Comparison of ENCODE assay signal across 21 mouse cellular contexts in genomic region chr14:11590387-11590786, GRCm38 (mm10). TPM values are rescaled to one million over a fixed set of nuclear protein-coding genes. Genes with fewer than 3 reads are reported as not detected.
DNase-seq lines count a peak whose midpoint lies in the region; TF ChIP-seq lines count a peak whose summit lies in the region.
"Had no signal": no experiment of that assay in that cellular context is flagged by ENCODE, and none has a peak within 500 bp of the region (broad histone marks: within the 10 kb centered on the region; RNA-seq: fewer than 3 reads in every experiment).

No protein-coding gene starts in this region.

- no peak overlapping the region for H3K27ac ChIP-seq in cerebellum, adult 2 months (ENCODE audit: insufficient read depth, low read length)
- H3K27ac ChIP-seq: forebrain, embryonic 12.5 days; heart, embryonic 15.5 days; hindbrain, embryonic 15.5 days; intestine, embryonic 15.5 days; neural tube, embryonic 15.5 days had no signal

- H3K27me3 ChIP-seq in cerebellum, adult 2 months (ENCODE audit: control insufficient read depth, insufficient read depth, low read length), result no peaks in the 10 kb centered on the region
- H3K27me3 ChIP-seq: forebrain, embryonic 12.5 days; heart, embryonic 15.5 days; hindbrain, embryonic 15.5 days; intestine, embryonic 15.5 days; megakaryocyte, embryonic 14.5 days; neural tube, embryonic 15.5 days had no signal

- no peak for TF ChIP-seq CTCF in cerebellum, adult 2 months (IDR thresholded peaks at IDR 0.05; ENCODE audit: borderline replicate concordance, insufficient read depth, low read depth, low read length)

- TF ChIP-seq POLR2A in cerebellum, adult 2 months (IDR thresholded peaks at IDR 0.05; ENCODE audit: borderline replicate concordance, insufficient read depth, low read length), result no peak

- 12% methylated on average over 8 of the region's 8 CpGs for WGBS in cerebellum, adult 2 months

- peak; percentile 14 for DNase-seq in kidney, adult 9 months
- DNase-seq in kidney, postnatal 25 days, result no peak
- DNase-seq in ZHBTc4 (ENCODE audit: low read depth, low spot score), result peak; percentile 66
- DNase-seq in cerebellum, adult 2 months, result peak; percentile 38 to 55
- peak; percentile 30 to 31 for DNase-seq in cerebellum, postnatal 36 days
- DNase-seq in adrenal gland, adult (ENCODE audit: inconsistent age in 2 of 2, low spot score in 1 of 2), result no peak
- no peak for DNase-seq in ovary, adult 18-20 months (ENCODE audit: low spot score)
- no peak for DNase-seq in adrenal gland, postnatal 4 days (ENCODE audit: low spot score in 2 of 2)
- DNase-seq: adrenal gland, postnatal 10 days; gastrocnemius, postnatal 36 days; heart, postnatal 4 days; liver, postnatal 0 days; lung, postnatal 14 days; right cerebral cortex, postnatal 14 days; thymus, postnatal 14 days had no signal

- no peaks in the 10 kb centered on the region; the same call in 1 of the 2 replicates for H3K4me1 ChIP-seq in cerebellum, adult 2 months (ENCODE audit: control insufficient read depth, insufficient read depth, low read length)
- H3K4me1 ChIP-seq: megakaryocyte, embryonic 14.5 days had no signal

- no peak overlapping the region for H3K4me3 ChIP-seq in cerebellum, adult 2 months (replicated peaks; ENCODE audit: insufficient read depth, low read depth, low read length)
- H3K4me3 ChIP-seq: forebrain, embryonic 12.5 days; heart, embryonic 15.5 days; hindbrain, embryonic 15.5 days; intestine, embryonic 15.5 days; megakaryocyte, embryonic 14.5 days; neural tube, embryonic 15.5 days had no signal

RNA-seq across cellular contexts. Expression of gene Ptprg, which starts 37.1 kb away (rescaled TPM):
- polyA plus RNA-seq in cerebellum, adult 2 months (2012; rRNA removed), result 22.0 and 24.4 TPM in 2 replicates
- total RNA-seq in adrenal gland, postnatal 4 days (2021), result 100 to 1,000 TPM in 1 of 2 experiments, 10 to 100 TPM in 1; 94.8 to 106 TPM

Comparison
In these comparisons a context has a peak if more than half of its experiments do, and no peak if none do; other contexts are left out.
1. DNase-seq: peak in kidney, adult 9 months (single experiment), ZHBTc4 (single experiment), cerebellum, adult 2 months (2 of 2) and cerebellum, postnatal 36 days (2 of 2); none in kidney, postnatal 25 days (0 of 2), adrenal gland, adult (0 of 2), ovary, adult 18-20 months (single experiment) and adrenal gland, postnatal 4 days (0 of 2).